Mouse (Mus musculus): ENCODE data around the gene Matn1. TPM values are rescaled to one million over a fixed set of nuclear protein-coding genes. Genes with fewer than 3 reads are reported as not detected.
A peak's percentile ranks its signal among the peaks of the same experiment; 100 is the strongest.

The Matn1 gene
- polyA plus RNA-seq, 1 experiment from 2014 or later: 4.6 TPM

- 56% methylated on average over 17 of the region's 17 CpGs for WGBS
Observed at GRCm38 (mm10) chr4:130909167-130909874, 34.9 kb upstream of the Matn1 start.

GRCm38 (mm10) chr4:130910666-130911065 is 33.5 kb upstream of the Matn1 start:
- Histone ChIP-seq H3K4me1 (peaks cover 19% of the 10 kb centered on the region), H3K4me2 (replicated peaks) (no peak overlapping the region), H3K9ac (no peak overlapping the region), H3K27ac (no peak overlapping the region), H3K27me3 (no peaks in the 10 kb centered on the region), H3K9me3 (replicated peaks) (no peaks in the 10 kb centered on the region), H3K36me3 (no peaks in the 10 kb centered on the region), H3K4me3 (no peak overlapping the region)
- 58% methylated on average over 7 of the region's 7 CpGs for WGBS
- ATAC-seq (ENCODE audit: low FRiP score): no peak

More at GRCm38 (mm10) chr4:130909167-130909874, 34.9 kb upstream of the Matn1 start:
- Histone ChIP-seq H3K4me1 (peaks cover 30% of the 10 kb centered on the region), H3K27ac (no peak overlapping the region), H3K4me2 (replicated peaks) (no peak overlapping the region), H3K9me3 (replicated peaks) (no peaks in the 10 kb centered on the region), H3K9ac (no peak overlapping the region), H3K27me3 (no peaks in the 10 kb centered on the region), H3K36me3 (no peaks in the 10 kb centered on the region), H3K4me3 (no peak overlapping the region)
- no peak for ATAC-seq (ENCODE audit: low FRiP score)

- no peaks in the 10 kb centered on the region for H3K36me3 ChIP-seq
- no peaks in the 10 kb centered on the region for H3K9me3 ChIP-seq (replicated peaks)
- 89% methylated on average over 3 of the region's 3 CpGs for WGBS
- H3K27ac ChIP-seq: no peak overlapping the region
- no peak for ATAC-seq (ENCODE audit: low FRiP score)
- H3K27me3 ChIP-seq: no peaks in the 10 kb centered on the region; the same call in 1 of the 2 replicates
- peaks cover 6% of the 10 kb centered on the region; the same call in 1 of the 2 replicates for H3K4me1 ChIP-seq
- H3K4me2 ChIP-seq (replicated peaks): no peak overlapping the region
- no peak overlapping the region for H3K4me3 ChIP-seq
- no peak overlapping the region for H3K9ac ChIP-seq
Observed at GRCm38 (mm10) chr4:130912626-130913025, 31.6 kb upstream of the Matn1 start.

GRCm38 (mm10) chr4:130913077-130913476 is 31.1 kb upstream of the Matn1 start, which contains the start of gene Laptm5:
Gene Laptm5, plus strand, starts transcription at chr4:130913125.
- 65% methylated on average over 11 of the region's 11 CpGs for WGBS
- Histone ChIP-seq H3K4me1 (peaks cover 6% of the 10 kb centered on the region; the same call in 1 of the 2 replicates), H3K9me3 (replicated peaks) (no peaks in the 10 kb centered on the region)

GRCm38 (mm10) chr4:130913511-130913910 is 30.7 kb upstream of the Matn1 start:
- Histone ChIP-seq H3K27ac (peak overlapping the region; percentile 12; the same call in 1 of the 2 replicates), H3K9ac (no peak overlapping the region), H3K4me2 (replicated peaks) (no peak overlapping the region), H3K27me3 (no peaks in the 10 kb centered on the region; the same call in 1 of the 2 replicates), H3K9me3 (replicated peaks) (no peaks in the 10 kb centered on the region), H3K4me3 (no peak overlapping the region), H3K36me3 (no peaks in the 10 kb centered on the region), H3K4me1 (peaks cover 6% of the 10 kb centered on the region; the same call in 1 of the 2 replicates)
- no peak for ATAC-seq (ENCODE audit: low FRiP score)
- WGBS: 78% methylated on average over 3 of the region's 3 CpGs

More at GRCm38 (mm10) chr4:130913077-130913476, 31.1 kb upstream of the Matn1 start, which contains the start of gene Laptm5:
- Histone ChIP-seq H3K27ac (peak within 1 kb of the TSS; percentile 12; the same call in 1 of the 2 replicates), H3K27me3 (no peaks in the 10 kb centered on the region; the same call in 1 of the 2 replicates), H3K36me3 (no peaks in the 10 kb centered on the region), H3K4me2 (replicated peaks) (no peak within 1 kb of the TSS), H3K4me3 (no peak within 1 kb of the TSS), H3K9ac (no peak within 1 kb of the TSS)
- no peak for ATAC-seq (ENCODE audit: low FRiP score)

GRCm38 (mm10) chr4:130914011-130914410 is 30.2 kb upstream of the Matn1 start:
- ATAC-seq (ENCODE audit: low FRiP score): no peak
- Histone ChIP-seq H3K27me3 (no peaks in the 10 kb centered on the region; the same call in 1 of the 2 replicates), H3K36me3 (no peaks in the 10 kb centered on the region), H3K4me2 (replicated peaks) (no peak overlapping the region), H3K4me1 (peaks cover 5% of the 10 kb centered on the region; the same call in 1 of the 2 replicates), H3K9ac (no peak overlapping the region), H3K4me3 (no peak overlapping the region), H3K9me3 (replicated peaks) (no peaks in the 10 kb centered on the region), H3K27ac (no peak overlapping the region)
- WGBS: 88% methylated on average over 4 of the region's 4 CpGs

GRCm38 (mm10) chr4:130914527-130914926 is 29.7 kb upstream of the Matn1 start:
- H3K27me3 ChIP-seq: no peaks in the 10 kb centered on the region; the same call in 1 of the 2 replicates
- no peaks in the 10 kb centered on the region for H3K36me3 ChIP-seq
- H3K4me3 ChIP-seq: no peak overlapping the region
- 81% methylated on average over 7 of the region's 7 CpGs for WGBS
- H3K4me2 ChIP-seq (replicated peaks): no peak overlapping the region
- no peak overlapping the region for H3K9ac ChIP-seq
- no peak overlapping the region for H3K27ac ChIP-seq
- no peak for ATAC-seq (ENCODE audit: low FRiP score)
- no peaks in the 10 kb centered on the region for H3K9me3 ChIP-seq (replicated peaks)
- peaks cover 8% of the 10 kb centered on the region for H3K4me1 ChIP-seq

- no peak overlapping the region for H3K27ac ChIP-seq
- H3K4me3 ChIP-seq: no peak overlapping the region
- no peaks in the 10 kb centered on the region; the same call in 1 of the 2 replicates for H3K27me3 ChIP-seq
- no peak overlapping the region for H3K9ac ChIP-seq
- ATAC-seq (ENCODE audit: low FRiP score): no peak
- no peaks in the 10 kb centered on the region for H3K36me3 ChIP-seq
- H3K4me1 ChIP-seq: peaks cover 14% of the 10 kb centered on the region
- H3K4me2 ChIP-seq (replicated peaks): 0 out of 2 replicates have a peak overlapping the region, but pooled peaks have one; percentile 1
- WGBS: 82% methylated on average over 12 of the region's 12 CpGs
- no peaks in the 10 kb centered on the region for H3K9me3 ChIP-seq (replicated peaks)
Observed at GRCm38 (mm10) chr4:130915006-130915667, 29.0 kb upstream of the Matn1 start.

GRCm38 (mm10) chr4:130915668-130916035 is 28.5 kb upstream of the Matn1 start:
- Histone ChIP-seq H3K4me3 (no peak overlapping the region), H3K4me1 (peaks cover 19% of the 10 kb centered on the region), H3K36me3 (no peaks in the 10 kb centered on the region), H3K27ac (no peak overlapping the region), H3K9me3 (replicated peaks) (no peaks in the 10 kb centered on the region), H3K9ac (no peak overlapping the region), H3K27me3 (no peaks in the 10 kb centered on the region; the same call in 1 of the 2 replicates), H3K4me2 (replicated peaks) (0 out of 2 replicates have a peak overlapping the region, but pooled peaks have one; percentile 1)
- no peak for ATAC-seq (ENCODE audit: low FRiP score)
- 57% methylated on average over 7 of the region's 7 CpGs for whole genome bisulfite sequencing

GRCm38 (mm10) chr4:130916639-130917038 is 27.5 kb upstream of the Matn1 start:
- ATAC-seq (ENCODE audit: low FRiP score): no peak
- Histone ChIP-seq H3K27me3 (no peaks in the 10 kb centered on the region; the same call in 1 of the 2 replicates), H3K36me3 (no peaks in the 10 kb centered on the region), H3K4me1 (peaks cover 28% of the 10 kb centered on the region), H3K9ac (no peak overlapping the region), H3K4me3 (no peak overlapping the region), H3K4me2 (replicated peaks) (no peak overlapping the region), H3K9me3 (replicated peaks) (no peaks in the 10 kb centered on the region), H3K27ac (no peak overlapping the region)
- 84% methylated on average over 7 of the region's 7 CpGs for WGBS

GRCm38 (mm10) chr4:130917564-130917963 is 26.6 kb upstream of the Matn1 start:
- H3K4me2 ChIP-seq (replicated peaks): no peak overlapping the region
- no peaks in the 10 kb centered on the region; the same call in 1 of the 2 replicates for H3K27me3 ChIP-seq
- H3K4me1 ChIP-seq: peaks cover 34% of the 10 kb centered on the region
- no peak overlapping the region for H3K27ac ChIP-seq
- H3K36me3 ChIP-seq: no peaks in the 10 kb centered on the region
- no peak for ATAC-seq (ENCODE audit: low FRiP score)
- no peak overlapping the region for H3K9ac ChIP-seq
- H3K4me3 ChIP-seq: no peak overlapping the region
- H3K9me3 ChIP-seq (replicated peaks): no peaks in the 10 kb centered on the region
- WGBS: 76% methylated on average over 4 of the region's 4 CpGs
